Mouse (Mus musculus): ENCODE measurements around the gene Tecr.

DNA sequence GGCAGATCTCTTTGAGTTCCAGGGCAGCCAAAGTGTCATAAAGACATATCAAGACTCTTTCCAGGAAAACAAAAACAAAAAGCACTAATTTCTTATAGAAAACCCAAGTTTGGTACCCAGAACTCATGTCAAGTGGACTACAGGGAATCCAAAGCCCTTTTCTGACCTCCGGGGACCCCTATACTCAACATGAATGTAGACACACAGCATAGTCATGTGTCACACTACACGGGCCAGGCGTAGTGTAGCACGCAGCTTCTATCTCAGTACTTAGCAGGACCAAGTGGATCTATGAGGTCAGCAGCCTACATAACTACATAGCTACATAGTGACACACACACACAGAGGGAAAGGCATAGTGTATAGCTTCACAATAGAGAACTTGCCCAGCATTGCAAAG is 5.9 kb upstream of the Tecr start:
- TF ChIP-seq CTCF (IDR thresholded peaks at IDR 0.05) (no peak), POLR2A (IDR thresholded peaks at IDR 0.05; ENCODE audit: insufficient read depth, low read depth, low read length) (no peak), EP300 (IDR thresholded peaks at IDR 0.05; ENCODE audit: insufficient read depth, low read depth, low read length) (no peak)

Data from heart, adult 2 months (tissue).